Mouse (Mus musculus) induced T-regulatory cell, adult 2 months (primary cell): Measurements from ENCODE around the gene Ttc9.
A peak's percentile ranks its signal among the peaks of the same experiment; 100 is the strongest.

Experiments
- DNase-seq: peaks from one replicate; pipeline ENCODE4 v3.0.0-alpha.2; 2012; ENCODE audit warnings: low read depth

The Ttc9 gene

GRCm38 (mm10) chr12:81658086-81658485, 27.0 kb downstream of the Ttc9 start:
- no peak for DNase-seq

GRCm38 (mm10) chr12:81662076-81662475, 31.0 kb downstream of the Ttc9 start:
- DNase-seq, result no peak

GRCm38 (mm10) chr12:81663116-81663515, 32.1 kb downstream of the Ttc9 start:
- no peak for DNase-seq

- no peak for DNase-seq
These were observed 32.9 kb downstream of the Ttc9 start for GRCm38 (mm10) chr12:81663906-81664305.

GRCm38 (mm10) chr12:81668406-81668805, 37.4 kb downstream of the Ttc9 start:
- no peak for DNase-seq

- no peak for DNase-seq
These were observed 44.5 kb downstream of the Ttc9 start for GRCm38 (mm10) chr12:81675557-81675956.

GRCm38 (mm10) chr12:81679807-81680529, 48.9 kb downstream of the Ttc9 start:
- DNase-seq, result no peak

- DNase-seq, result no peak
These were observed 52.3 kb downstream of the Ttc9 start for GRCm38 (mm10) chr12:81683395-81683794.

- DNase-seq, result no peak
These were observed 53.0 kb downstream of the Ttc9 start for GRCm38 (mm10) chr12:81684096-81684495.

GRCm38 (mm10) chr12:81685981-81686380, 54.9 kb downstream of the Ttc9 start:
- no peak for DNase-seq

- DNase-seq, result no peak
These were observed 55.5 kb downstream of the Ttc9 start for GRCm38 (mm10) chr12:81686406-81687117.

- DNase-seq, result no peak
These were observed 56.8 kb downstream of the Ttc9 start for GRCm38 (mm10) chr12:81687873-81688272.

GRCm38 (mm10) chr12:81688537-81688936, 57.5 kb downstream of the Ttc9 start:
- DNase-seq, result no peak

GRCm38 (mm10) chr12:81689505-81690056, 58.5 kb downstream of the Ttc9 start:
- no peak for DNase-seq

GRCm38 (mm10) chr12:81690111-81690510, 59.1 kb downstream of the Ttc9 start:
- no peak for DNase-seq

- no peak for DNase-seq
These were observed 59.7 kb downstream of the Ttc9 start for GRCm38 (mm10) chr12:81690751-81691150.

GRCm38 (mm10) chr12:81691177-81691730, 60.2 kb downstream of the Ttc9 start:
- no peak for DNase-seq

- no peak for DNase-seq
These were observed 67.0 kb downstream of the Ttc9 start for GRCm38 (mm10) chr12:81698011-81698410.

- peak; percentile 14 for DNase-seq
These were observed 71.9 kb downstream of the Ttc9 start for GRCm38 (mm10) chr12:81702903-81703302.

GRCm38 (mm10) chr12:81712618-81713017, 81.6 kb downstream of the Ttc9 start:
- DNase-seq, result no peak
